Mouse (Mus musculus): ENCODE results near the gene Plod2.

- no peak for TF ChIP-seq CTCF (IDR thresholded peaks at IDR 0.05; ENCODE audit: borderline replicate concordance, insufficient read depth, low read depth, low read length)
- TF ChIP-seq POLR2A (IDR thresholded peaks at IDR 0.05; ENCODE audit: borderline replicate concordance, insufficient read depth, low read length): no peak
Measured at GRCm38 (mm10) chr9:92621878-92622282, 79.9 kb downstream of the Plod2 start.
